Mouse (Mus musculus) heart, adult 2 months (tissue): ENCODE results near the gene Rbfox2.

Source experiments
- CTCF ChIP-seq: fragments of 200-600 bp; IDR thresholded peaks from 2 replicates; pipeline ENCODE4 v1.8.1; 2022; ENCODE audit warnings: antibody characterized with exemption, mild to moderate bottlenecking, moderate library complexity
- EP300 ChIP-seq: fragments of 200-500 bp; IDR thresholded peaks from 2 replicates; pipeline ENCODE4 v1.6.1; 2011; ENCODE audit warnings: low read depth, low read length, control low read depth; ENCODE audit not compliant: insufficient read depth
- POLR2A ChIP-seq: fragments of 200-500 bp; IDR thresholded peaks from 2 replicates; pipeline ENCODE4 v1.6.1; 2011; ENCODE audit warnings: mild to moderate bottlenecking, low read depth, low read length, control low read depth; ENCODE audit not compliant: insufficient read depth

- TF ChIP-seq POLR2A (no peak), EP300 (no peak), CTCF (no peak)
Measured at GRCm38 (mm10) chr15:77031271-77031670, 275.5 kb downstream of the Rbfox2 start.
